Mouse (Mus musculus) cerebellum, adult 2 months (tissue): ENCODE measurements at regions not wholly inside any gene's neighbourhood (a gene's known extent, or its start where the extent isn't known, plus 50 kb on each side); places are given as distances from the start of the nearest gene placed in this dataset.

ENCODE experiments used
- DNase-seq, 2 experiments: peaks; one replicate each; pipeline ENCODE4 v3.0.0; 2021
- H3K27ac ChIP-seq: fragments of 200-500 bp; 2 replicates; pipeline ENCODE4 v1.5.1; 2012; ENCODE audit warnings: low read length, control low read depth, inconsistent platforms; ENCODE audit not compliant: insufficient read depth
- H3K27me3 ChIP-seq: fragments of 200-500 bp; 2 replicates; pipeline ENCODE4 v1.6.1; 2012; ENCODE audit warnings: inconsistent platforms, mild to moderate bottlenecking, low read length, moderate library complexity; ENCODE audit not compliant: control insufficient read depth, insufficient read depth
- H3K4me1 ChIP-seq: fragments of 200-500 bp; 2 replicates; pipeline ENCODE4 v1.6.1; 2011; ENCODE audit warnings: low read length; ENCODE audit not compliant: control insufficient read depth, insufficient read depth
- H3K4me3 ChIP-seq: fragments of 200-500 bp; replicated peaks from 2 replicates; pipeline ENCODE3; 2011; ENCODE audit warnings: mild to moderate bottlenecking, low read depth, low read length, control low read depth; ENCODE audit not compliant: insufficient read depth
- CTCF ChIP-seq: fragments of 200-500 bp; IDR thresholded peaks from 2 replicates; pipeline ENCODE4 v1.5.1; 2011; ENCODE audit warnings: low read depth, mild to moderate bottlenecking, control low read depth, low read length, moderate library complexity, borderline replicate concordance; ENCODE audit not compliant: insufficient read depth
- POLR2A ChIP-seq: fragments of 200-500 bp; IDR thresholded peaks from 2 replicates; pipeline ENCODE4 v1.6.1; 2011; ENCODE audit warnings: low read length, control low read depth, borderline replicate concordance; ENCODE audit not compliant: insufficient read depth
- WGBS: fragments of 180-500 bp; shearing (Covaris S2); methylation state at CpG from one replicate; pipeline ENCODE4 v1.1.7; 2018; 5-methylcytosine and 5-hydroxymethylcytosine counted together

DNA sequence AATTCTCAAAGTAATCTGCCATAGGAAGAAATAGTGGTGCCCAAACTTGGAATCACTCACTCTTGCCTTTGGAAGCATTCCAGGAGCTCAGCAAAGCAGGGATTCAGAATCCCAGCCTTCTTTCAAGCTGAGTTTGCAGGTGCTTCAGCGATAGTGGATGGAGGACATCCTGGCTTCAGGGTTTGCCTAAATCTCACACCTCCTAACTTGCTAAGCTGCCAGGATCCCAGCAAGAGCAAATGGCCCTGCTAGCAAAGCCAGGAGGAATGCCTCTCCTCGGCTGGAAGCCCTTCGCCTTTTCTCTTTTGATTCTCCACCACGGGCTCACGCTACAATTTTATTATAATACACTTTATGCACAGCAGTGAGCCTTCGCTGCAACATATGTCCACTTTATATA is 301.0 kb upstream of the Zdhhc25 start:
- Histone ChIP-seq H3K27me3 (no peaks in the 10 kb centered on the region; the same call in 1 of the 2 replicates), H3K27ac (no peak overlapping the region), H3K4me1 (peaks cover 15% of the 10 kb centered on the region; the same call in 1 of the 2 replicates), H3K4me3 (no peak overlapping the region)
- TF ChIP-seq CTCF (no peak), POLR2A (no peak)
- 3% methylated on average over 6 of the region's 6 CpGs for WGBS
- peak; percentile 60 to 78 for DNase-seq

DNA sequence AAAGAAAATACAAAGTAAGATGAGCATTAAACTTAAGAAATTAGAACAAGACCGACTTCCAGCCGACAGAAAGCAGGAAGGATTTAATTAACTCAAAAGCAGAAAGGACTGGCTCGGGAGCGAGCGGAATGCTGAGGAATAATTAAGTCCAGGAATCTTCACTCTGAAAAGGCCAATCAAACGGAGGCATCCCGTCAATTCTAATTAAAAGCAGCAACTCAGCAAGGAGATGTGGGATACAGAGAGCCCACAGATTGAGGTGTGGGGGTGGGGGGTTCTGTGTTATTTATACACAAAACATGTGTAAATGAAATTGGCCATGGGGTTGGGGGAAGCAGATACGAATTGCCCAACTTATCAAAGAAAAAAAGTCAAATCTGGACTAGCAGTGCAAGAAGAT is 288.9 kb upstream of the Zdhhc25 start:
- no peak overlapping the region for H3K27ac ChIP-seq
- peaks cover 2% of the 10 kb centered on the region; the same call in 1 of the 2 replicates for H3K27me3 ChIP-seq
- H3K4me1 ChIP-seq: no peaks in the 10 kb centered on the region
- 85% methylated on average over 8 of the region's 8 CpGs for WGBS
- no peak for DNase-seq
- H3K4me3 ChIP-seq: no peak overlapping the region
- TF ChIP-seq CTCF: no peak

DNA sequence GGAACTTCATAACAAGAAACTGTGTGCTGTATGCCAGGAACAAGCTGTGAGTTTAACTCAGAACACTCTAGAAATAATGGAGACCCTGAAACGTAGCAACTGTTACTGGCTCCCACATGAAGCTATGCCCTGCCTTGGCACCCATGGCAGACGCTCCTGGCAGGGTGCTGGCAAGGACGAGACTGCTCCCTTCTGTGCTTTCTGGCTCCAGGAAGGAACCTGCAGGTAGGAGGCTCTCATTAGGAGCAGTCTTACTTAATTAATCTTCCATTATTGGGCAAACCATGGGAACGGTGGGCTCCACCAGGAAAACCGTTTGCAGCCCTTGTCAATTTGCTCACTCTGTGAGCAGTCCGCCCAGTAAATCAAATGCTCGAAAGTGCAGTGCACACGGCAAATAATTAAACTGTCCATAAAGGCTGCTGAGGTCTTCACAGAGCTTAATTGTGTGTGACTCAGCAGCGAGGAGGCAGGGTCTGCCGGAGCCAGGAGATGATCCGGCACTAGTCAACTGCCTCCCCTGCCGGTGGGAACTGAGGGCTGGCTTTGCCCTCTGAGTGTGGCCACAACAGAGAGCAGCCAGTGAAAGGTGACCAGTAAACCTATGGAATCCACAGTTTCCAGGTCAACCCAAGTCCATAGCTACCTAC is 285.2 kb upstream of the Zdhhc25 start:
- no peak for TF ChIP-seq CTCF
- no peak for TF ChIP-seq POLR2A
- no peak overlapping the region for H3K27ac ChIP-seq
- peak; percentile 62 to 75 for DNase-seq
- H3K27me3 ChIP-seq: peaks cover 2% of the 10 kb centered on the region; the same call in 1 of the 2 replicates
- WGBS: 5% methylated on average over 12 of the region's 12 CpGs
- H3K4me1 ChIP-seq: no peaks in the 10 kb centered on the region
- no peak overlapping the region for H3K4me3 ChIP-seq

DNA sequence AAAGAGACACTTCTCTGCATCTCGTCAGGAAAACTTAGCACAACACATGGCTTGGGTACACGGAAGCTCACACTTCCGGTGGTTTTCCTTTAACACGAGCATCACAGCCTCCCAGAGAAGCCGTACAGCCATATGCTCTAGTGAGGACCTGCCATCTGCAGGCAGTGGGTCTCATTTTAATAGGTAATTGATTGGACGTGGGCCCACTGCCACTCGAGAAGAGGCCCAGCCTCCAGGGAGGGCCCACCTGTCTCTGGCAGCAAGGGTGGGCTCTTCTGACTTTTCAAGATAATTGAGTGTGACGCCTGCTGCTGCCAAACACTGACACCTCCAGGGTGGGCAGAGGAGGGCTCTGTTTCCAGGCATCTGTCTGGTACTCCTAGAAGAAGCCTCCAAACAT is 282.1 kb upstream of the Zdhhc25 start:
- Histone ChIP-seq H3K4me3 (no peak overlapping the region), H3K27ac (no peak overlapping the region), H3K4me1 (no peaks in the 10 kb centered on the region), H3K27me3 (peaks cover 2% of the 10 kb centered on the region; the same call in 1 of the 2 replicates)
- no peak for TF ChIP-seq POLR2A
- TF ChIP-seq CTCF: no peak
- no peak for DNase-seq
- 33% methylated on average over 8 of the region's 8 CpGs for WGBS

DNA sequence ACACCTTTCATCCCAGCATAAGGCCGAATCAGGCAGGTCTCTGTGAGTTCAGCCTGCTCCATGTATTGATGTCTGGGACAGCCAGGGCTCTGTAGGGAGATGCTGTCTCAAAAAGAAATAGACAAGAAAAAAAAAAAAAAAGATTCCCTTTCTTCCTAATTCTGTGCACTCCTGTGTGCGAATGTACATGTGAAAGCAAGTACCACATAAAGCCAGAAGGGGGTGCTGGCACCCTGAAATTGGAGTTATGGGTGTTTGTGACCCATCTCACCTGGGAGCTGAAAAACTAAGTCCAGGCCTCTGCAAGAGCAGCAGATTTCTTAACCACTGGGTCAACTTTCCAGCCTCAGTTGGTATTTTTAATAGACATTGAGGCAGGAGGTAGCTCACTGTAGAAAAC is 280.6 kb upstream of the Zdhhc25 start:
- TF ChIP-seq POLR2A (no peak), CTCF (no peak; the same call in 1 of the 2 replicates)
- H3K4me1 ChIP-seq: no peaks in the 10 kb centered on the region

DNA sequence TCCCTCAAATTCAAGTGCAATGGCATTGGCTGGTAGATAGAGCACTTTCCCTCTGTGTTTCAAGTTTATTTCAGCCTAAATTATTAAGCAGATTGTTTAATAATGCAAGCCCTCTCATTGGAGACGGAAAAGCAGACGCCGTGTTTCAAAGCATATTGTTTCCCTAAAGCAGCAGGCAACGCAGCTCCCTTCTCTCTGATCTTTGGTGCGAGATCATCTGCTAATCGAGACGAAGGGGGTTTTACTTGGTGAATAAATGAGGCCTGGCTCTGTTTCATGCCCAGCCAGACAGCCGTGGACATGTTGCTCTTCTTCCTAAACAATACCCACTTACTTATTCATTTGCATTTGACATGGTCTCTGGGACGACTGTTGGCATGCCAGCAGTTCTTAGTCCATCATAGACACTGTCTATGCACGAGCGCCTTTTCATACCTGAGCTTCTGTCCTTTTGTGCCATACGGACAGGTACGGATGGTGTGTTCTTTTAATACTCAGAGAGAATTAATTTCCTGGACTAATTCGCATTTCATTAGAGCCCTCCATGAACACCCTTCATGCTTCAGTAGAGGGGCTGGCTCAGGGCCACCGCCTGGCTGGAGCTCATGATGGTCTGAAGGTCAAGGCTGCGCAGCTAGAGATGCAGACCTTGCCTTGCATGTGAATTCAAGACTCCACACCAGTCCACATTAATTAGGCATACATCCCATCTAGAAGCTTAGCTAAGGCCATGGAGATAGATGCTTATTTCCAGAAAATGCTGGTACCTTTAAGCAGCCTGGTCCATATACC is 276.3 kb upstream of the Zdhhc25 start:
- Histone ChIP-seq H3K27me3 (peaks cover 2% of the 10 kb centered on the region; the same call in 1 of the 2 replicates), H3K4me1 (no peaks in the 10 kb centered on the region), H3K27ac (no peak overlapping the region), H3K4me3 (no peak overlapping the region)
- DNase-seq: no peak
- no peak for TF ChIP-seq POLR2A
- no peak for TF ChIP-seq CTCF
- 22% methylated on average over 16 of the region's 16 CpGs for WGBS

More for the DNA sequence above, 280.6 kb upstream of the Zdhhc25 start:
- no peak for DNase-seq
- Histone ChIP-seq H3K4me3 (no peak overlapping the region), H3K27ac (no peak overlapping the region), H3K27me3 (peaks cover 4% of the 10 kb centered on the region; the same call in 1 of the 2 replicates)
- over 99% methylated on average over 2 of the region's 2 CpGs for WGBS

DNA sequence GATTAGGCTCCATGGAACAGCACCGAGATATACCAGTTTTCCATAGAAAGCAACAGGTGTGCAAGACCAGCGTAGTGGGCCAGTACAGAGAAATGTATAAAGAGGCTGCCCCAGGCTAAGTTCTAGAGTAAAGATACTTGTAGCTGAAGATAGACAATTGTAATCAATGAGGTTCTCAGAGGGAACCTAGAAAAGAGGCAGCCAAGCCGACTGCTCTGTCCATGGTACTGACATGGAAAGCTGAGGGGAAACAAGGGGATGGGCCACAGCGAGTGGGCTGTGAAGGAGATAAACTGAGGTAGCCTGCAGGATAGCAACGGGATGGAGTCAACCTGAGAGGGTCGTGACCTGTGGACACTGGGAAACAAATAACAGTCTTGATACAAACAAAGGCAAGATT is 275.0 kb upstream of the Zdhhc25 start:
- no peak overlapping the region for H3K27ac ChIP-seq
- 72% methylated on average over 6 of the region's 6 CpGs for WGBS
- H3K27me3 ChIP-seq: peaks cover 2% of the 10 kb centered on the region; the same call in 1 of the 2 replicates
- H3K4me1 ChIP-seq: no peaks in the 10 kb centered on the region
- DNase-seq: no peak
- H3K4me3 ChIP-seq: no peak overlapping the region
- TF ChIP-seq POLR2A (no peak), CTCF (no peak)

DNA sequence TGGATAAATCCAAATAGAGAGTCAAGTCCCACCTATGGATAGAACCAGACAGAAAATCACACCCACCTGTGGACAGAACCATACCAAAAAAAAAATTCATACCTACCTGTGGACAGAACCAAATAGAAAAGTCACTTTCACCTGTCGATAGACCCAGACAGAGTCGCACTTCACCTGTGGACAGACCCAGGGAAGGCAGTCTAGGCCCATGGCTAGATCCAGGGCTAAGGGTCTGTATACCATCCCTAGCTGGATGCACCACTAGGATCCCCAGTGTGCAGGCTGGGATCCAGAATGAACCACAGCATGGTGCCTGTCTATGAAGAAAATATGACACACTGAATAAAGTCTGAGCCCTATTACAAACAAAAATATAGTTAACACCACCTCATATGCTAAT is 246.9 kb upstream of the Zdhhc25 start:
- 98% methylated on average over 2 of the region's 2 CpGs for WGBS
- no peaks in the 10 kb centered on the region; the same call in 1 of the 2 replicates for H3K27me3 ChIP-seq
- DNase-seq: no peak
- no peak overlapping the region for H3K4me3 ChIP-seq
- TF ChIP-seq POLR2A (no peak), CTCF (no peak)
- no peak overlapping the region for H3K27ac ChIP-seq
- H3K4me1 ChIP-seq: no peaks in the 10 kb centered on the region
